Mouse (Mus musculus) midbrain, embryonic 11.5 days (tissue): Measurements from ENCODE around the gene Phgdh. TPM values are rescaled to one million over a fixed set of nuclear protein-coding genes. Genes with fewer than 3 reads are reported as not detected.
A peak's percentile ranks its signal among the peaks of the same experiment; 100 is the strongest.

Experiments used
- ATAC-seq: fragments of 200-750 bp; cut with Nextera tagmentation; 2 replicates; pipeline ENCODE4 v1.8.0; 2017; ENCODE audit warnings: moderate TSS enrichment, moderate library complexity; ENCODE audit not compliant: low FRiP score
- DNase-seq: peaks from one replicate; pipeline ENCODE4 v3.0.0; 2015; ENCODE audit warnings: low spot score; ENCODE audit errors: missing footprints
- H3K27ac ChIP-seq: fragments of 300-500 bp; sonication (generic); 2 replicates; pipeline ENCODE4 v1.5.1; 2014; ENCODE audit warnings: low read depth, low read length
- H3K27me3 ChIP-seq: fragments of 300-500 bp; sonication (generic); 2 replicates; pipeline ENCODE4 v1.6.1; 2014; ENCODE audit warnings: mild to moderate bottlenecking, low read length, moderate library complexity, mixed read lengths; ENCODE audit not compliant: control insufficient read depth, insufficient read depth
- H3K36me3 ChIP-seq: fragments of 300-500 bp; sonication (generic); 2 replicates; pipeline ENCODE4 v1.6.1; 2014; ENCODE audit warnings: mild to moderate bottlenecking, low read length, moderate library complexity, mixed read lengths; ENCODE audit not compliant: control insufficient read depth, insufficient read depth
- H3K4me1 ChIP-seq: fragments of 300-500 bp; sonication (generic); 2 replicates; pipeline ENCODE4 v1.6.1; 2014; ENCODE audit warnings: low read length; ENCODE audit not compliant: control insufficient read depth, insufficient read depth
- H3K4me2 ChIP-seq: fragments of 300-500 bp; sonication (generic); 2 replicates; pipeline ENCODE4 v1.6.1; 2014; ENCODE audit warnings: mild to moderate bottlenecking, moderate library complexity
- H3K4me3 ChIP-seq: fragments of 300-500 bp; sonication (generic); 2 replicates; pipeline ENCODE4 v1.5.1; 2014; ENCODE audit warnings: low read depth, low read length
- H3K9ac ChIP-seq: fragments of 300-500 bp; sonication (generic); 2 replicates; pipeline ENCODE4 v1.6.1; 2014; ENCODE audit warnings: low read length
- H3K9me3 ChIP-seq: fragments of 300-500 bp; sonication (generic); 2 replicates; pipeline ENCODE4 v1.6.1; 2016; ENCODE audit warnings: low read length; ENCODE audit not compliant: control insufficient read depth
- WGBS: fragments of 180-500 bp; shearing (Covaris S2); extraction: QIAGEN DNeasy Blood & Tissue Kit; methylation state at CpG from one replicate; pipeline ENCODE4 v1.1.7; 2014; 5-methylcytosine and 5-hydroxymethylcytosine counted together
- polyA plus RNA-seq: library from polyadenylated mRNA; unstranded; fragments of >200 nt; fragmentation: Nextera tagmentation; extraction: Ambion mirVana; gene quantifications from 2 replicates; pipeline ENCODE4 v1.2.1, GENCODE M21; 2014

Phgdh gene
- polyA plus RNA-seq, 1 experiment from 2014 or later: 361 TPM

- WGBS: 96% methylated on average over 4 of the region's 4 CpGs
- no peak overlapping the region for H3K9ac ChIP-seq
- no peak overlapping the region for H3K4me2 ChIP-seq
- H3K27ac ChIP-seq: no peak overlapping the region
- no peak for DNase-seq
- no peaks in the 10 kb centered on the region for H3K9me3 ChIP-seq
- no peaks in the 10 kb centered on the region for H3K27me3 ChIP-seq
- peaks cover 6% of the 10 kb centered on the region for H3K4me1 ChIP-seq
- ATAC-seq: no peak
- H3K4me3 ChIP-seq: no peak overlapping the region
- no peaks in the 10 kb centered on the region for H3K36me3 ChIP-seq
Measured at GRCm38 (mm10) chr3:98378267-98378666, 38.5 kb upstream of the Phgdh start.

- Histone ChIP-seq H3K4me2 (no peak overlapping the region), H3K9me3 (peaks cover 5% of the 10 kb centered on the region; the same call in 1 of the 2 replicates), H3K4me3 (no peak overlapping the region), H3K9ac (no peak overlapping the region), H3K27me3 (no peaks in the 10 kb centered on the region), H3K36me3 (no peaks in the 10 kb centered on the region), H3K27ac (no peak overlapping the region), H3K4me1 (no peaks in the 10 kb centered on the region)
- WGBS: 88% methylated on average over 5 of the region's 5 CpGs
- ATAC-seq: no peak
- no peak for DNase-seq
Measured at GRCm38 (mm10) chr3:98374980-98375379, 35.2 kb upstream of the Phgdh start.

- 75% methylated on average over 3 of the region's 3 CpGs for WGBS
- Histone ChIP-seq H3K9ac (no peak overlapping the region), H3K9me3 (peaks cover 5% of the 10 kb centered on the region; the same call in 1 of the 2 replicates), H3K4me3 (no peak overlapping the region), H3K4me1 (no peaks in the 10 kb centered on the region), H3K4me2 (no peak overlapping the region), H3K27me3 (no peaks in the 10 kb centered on the region), H3K36me3 (no peaks in the 10 kb centered on the region), H3K27ac (no peak overlapping the region)
- ATAC-seq: no peak
- no peak for DNase-seq
Measured at GRCm38 (mm10) chr3:98374062-98374719, 34.4 kb upstream of the Phgdh start.

DNA sequence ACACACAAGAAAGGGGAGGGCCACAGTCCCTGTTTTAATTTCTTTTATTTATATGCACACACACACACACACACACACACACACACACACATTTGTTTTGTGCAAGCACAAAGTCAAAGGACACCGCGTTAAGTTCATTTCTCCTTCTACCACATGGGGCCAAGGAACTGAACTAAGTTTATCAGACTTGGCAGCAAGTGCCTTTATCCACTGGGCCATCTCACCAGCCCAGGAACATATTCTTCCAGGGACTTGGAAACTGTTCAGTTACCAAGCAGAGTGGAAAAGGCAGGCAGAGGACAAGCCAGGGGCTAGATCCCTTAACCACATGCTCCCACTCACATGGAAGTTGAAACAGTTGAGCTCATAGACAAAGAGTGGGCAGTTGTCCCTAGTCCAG, 29.0 kb upstream of the Phgdh start:
- H3K36me3 ChIP-seq: no peaks in the 10 kb centered on the region
- 94% methylated on average over 2 of the region's 2 CpGs for WGBS
- H3K9ac ChIP-seq: no peak overlapping the region
- no peak overlapping the region for H3K4me2 ChIP-seq
- H3K4me1 ChIP-seq: no peaks in the 10 kb centered on the region
- no peaks in the 10 kb centered on the region for H3K27me3 ChIP-seq
- no peak overlapping the region for H3K27ac ChIP-seq
- DNase-seq (no peak), ATAC-seq (no peak)
- H3K4me3 ChIP-seq: no peak overlapping the region
- peaks cover 5% of the 10 kb centered on the region; the same call in 1 of the 2 replicates for H3K9me3 ChIP-seq

DNA sequence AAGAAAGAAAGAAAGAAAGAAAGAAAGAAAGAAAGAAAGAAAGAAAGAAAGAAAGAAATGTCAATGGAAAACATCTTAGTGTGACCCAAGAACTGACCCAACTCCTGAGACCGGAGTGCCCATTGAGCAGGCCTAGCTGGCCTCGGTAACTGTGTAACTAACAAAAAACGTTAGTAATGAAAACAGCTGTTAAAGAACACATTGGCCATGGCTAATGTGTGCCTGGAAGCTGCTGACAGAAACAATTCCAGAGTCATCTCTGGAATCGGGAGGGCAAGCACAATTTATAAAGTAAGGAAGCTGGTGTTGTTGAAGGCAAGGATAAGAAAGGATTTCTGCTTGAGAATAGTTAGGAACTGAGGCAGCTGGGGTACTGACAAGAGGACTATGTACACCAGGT, 28.5 kb upstream of the Phgdh start:
- Histone ChIP-seq H3K36me3 (no peaks in the 10 kb centered on the region), H3K27me3 (no peaks in the 10 kb centered on the region), H3K9me3 (peaks cover 5% of the 10 kb centered on the region; the same call in 1 of the 2 replicates), H3K9ac (no peak overlapping the region), H3K27ac (no peak overlapping the region), H3K4me2 (no peak overlapping the region), H3K4me1 (no peaks in the 10 kb centered on the region), H3K4me3 (no peak overlapping the region)
- WGBS: 80% methylated on average over 4 of the region's 4 CpGs
- DNase-seq (no peak), ATAC-seq (no peak)

DNA sequence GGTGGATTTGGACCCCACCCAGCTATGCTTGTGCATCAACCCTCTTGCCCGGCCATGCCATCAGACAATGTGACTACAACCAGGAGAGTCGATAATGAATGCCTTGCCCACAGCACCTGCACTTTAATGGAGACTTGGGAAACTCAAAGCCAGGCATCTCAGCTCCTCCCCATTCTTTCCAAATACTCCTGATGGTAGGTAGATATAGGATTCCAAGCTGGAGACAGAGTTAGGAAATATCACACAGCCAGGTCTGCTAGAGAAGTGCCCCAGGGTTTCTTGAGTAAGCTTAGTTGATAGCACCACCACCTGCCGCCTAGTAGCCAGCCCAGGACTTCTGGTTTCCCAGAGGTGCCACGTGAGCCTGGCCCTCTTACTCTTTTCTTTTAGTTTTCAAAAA, 27.0 kb upstream of the Phgdh start:
- H3K36me3 ChIP-seq: no peaks in the 10 kb centered on the region
- peaks cover 5% of the 10 kb centered on the region; the same call in 1 of the 2 replicates for H3K9me3 ChIP-seq
- WGBS: 82% methylated on average over 4 of the region's 4 CpGs
- no peak overlapping the region for H3K4me2 ChIP-seq
- DNase-seq (no peak), ATAC-seq (no peak)
- H3K4me3 ChIP-seq: no peak overlapping the region
- no peak overlapping the region for H3K27ac ChIP-seq
- no peak overlapping the region for H3K9ac ChIP-seq
- no peaks in the 10 kb centered on the region for H3K4me1 ChIP-seq
- no peaks in the 10 kb centered on the region for H3K27me3 ChIP-seq

DNA sequence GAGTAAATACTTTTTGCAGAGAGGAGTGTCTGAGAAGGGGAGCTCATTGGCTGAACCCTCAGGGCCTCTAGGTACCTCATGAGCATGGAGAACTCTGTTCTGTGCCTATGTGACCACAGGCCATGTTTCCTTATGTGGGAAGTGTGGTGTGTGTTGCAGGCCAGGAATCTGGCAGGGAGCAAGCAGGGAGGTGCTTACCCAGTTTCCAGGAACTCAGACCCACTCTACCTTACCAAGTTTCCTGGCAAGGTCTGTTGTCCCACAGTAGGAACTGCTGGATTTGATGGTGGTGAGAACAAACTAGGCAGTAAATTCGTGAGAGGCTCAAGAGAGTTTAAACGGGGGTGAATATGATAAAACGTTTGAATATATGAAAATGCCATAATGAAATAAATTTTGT, 26.3 kb upstream of the Phgdh start:
- H3K36me3 ChIP-seq: no peaks in the 10 kb centered on the region
- H3K9ac ChIP-seq: no peak overlapping the region
- H3K4me3 ChIP-seq: no peak overlapping the region
- H3K4me1 ChIP-seq: no peaks in the 10 kb centered on the region
- WGBS: 85% methylated on average over 3 of the region's 3 CpGs
- H3K9me3 ChIP-seq: no peaks in the 10 kb centered on the region
- no peaks in the 10 kb centered on the region for H3K27me3 ChIP-seq
- ATAC-seq (no peak), DNase-seq (no peak)
- no peak overlapping the region for H3K4me2 ChIP-seq
- H3K27ac ChIP-seq: no peak overlapping the region

GRCm38 (mm10) chr3:98362753-98363152, 23.0 kb upstream of the Phgdh start:
- no peak for DNase-seq

DNA sequence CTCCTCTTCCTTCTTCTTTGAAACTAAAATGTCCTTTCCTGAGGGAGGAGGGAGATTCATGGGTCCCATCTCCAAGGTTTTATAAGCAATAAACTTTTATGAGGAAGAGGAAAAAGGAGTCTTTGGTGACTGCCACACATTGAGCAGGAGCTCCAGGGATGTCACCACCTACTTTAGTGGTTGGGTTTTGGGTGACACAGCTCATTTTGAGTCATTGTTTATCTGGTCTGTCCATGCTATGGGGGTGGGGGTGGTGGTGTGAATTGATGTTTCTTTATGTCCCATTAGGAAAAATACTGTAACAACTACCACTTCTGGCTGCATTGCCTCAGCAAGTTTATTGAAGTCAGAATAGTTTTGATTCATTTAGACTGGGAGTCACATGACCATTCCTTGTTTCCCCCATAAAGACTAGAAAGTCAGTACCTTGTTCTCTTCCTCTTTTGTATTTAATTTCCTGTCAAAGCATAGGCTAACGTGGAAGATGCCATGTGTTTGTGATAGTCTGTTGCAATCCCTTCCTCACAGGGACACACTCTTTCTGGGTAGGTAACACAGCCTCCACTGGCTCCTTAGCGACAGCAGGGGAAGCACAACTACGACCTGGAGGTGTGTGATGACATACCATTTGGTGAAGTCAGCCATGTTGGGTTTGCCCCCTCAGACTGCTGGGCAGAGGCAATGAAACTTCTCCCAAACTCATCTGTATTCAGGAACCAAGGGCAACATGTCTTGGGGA, 17.0 kb upstream of the Phgdh start:
- Histone ChIP-seq H3K4me1 (no peaks in the 10 kb centered on the region), H3K4me2 (no peak overlapping the region), H3K36me3 (no peaks in the 10 kb centered on the region), H3K9ac (no peak overlapping the region), H3K27me3 (no peaks in the 10 kb centered on the region), H3K9me3 (no peaks in the 10 kb centered on the region), H3K27ac (no peak overlapping the region), H3K4me3 (no peak overlapping the region)
- WGBS: 76% methylated on average over 3 of the region's 3 CpGs
- ATAC-seq (no peak), DNase-seq (no peak)

More at GRCm38 (mm10) chr3:98362753-98363152, 23.0 kb upstream of the Phgdh start:
- Histone ChIP-seq H3K9ac (no peak overlapping the region), H3K36me3 (no peaks in the 10 kb centered on the region), H3K4me3 (no peak overlapping the region), H3K4me1 (no peaks in the 10 kb centered on the region), H3K9me3 (no peaks in the 10 kb centered on the region), H3K27ac (no peak overlapping the region), H3K27me3 (no peaks in the 10 kb centered on the region), H3K4me2 (no peak overlapping the region)
- 35% methylated on average over 2 of the region's 2 CpGs for WGBS
- peak; percentile 50; the same call in 1 of the 2 replicates for ATAC-seq
